Mouse (Mus musculus): ENCODE data around the gene Zbtb8a. TPM values are rescaled to one million over a fixed set of nuclear protein-coding genes. Genes with fewer than 3 reads are reported as not detected.

Gene Zbtb8a
- total RNA-seq, 4 experiments from 2014 or later, result 2.1 to 3.7 (median 3.1) TPM

DNA sequence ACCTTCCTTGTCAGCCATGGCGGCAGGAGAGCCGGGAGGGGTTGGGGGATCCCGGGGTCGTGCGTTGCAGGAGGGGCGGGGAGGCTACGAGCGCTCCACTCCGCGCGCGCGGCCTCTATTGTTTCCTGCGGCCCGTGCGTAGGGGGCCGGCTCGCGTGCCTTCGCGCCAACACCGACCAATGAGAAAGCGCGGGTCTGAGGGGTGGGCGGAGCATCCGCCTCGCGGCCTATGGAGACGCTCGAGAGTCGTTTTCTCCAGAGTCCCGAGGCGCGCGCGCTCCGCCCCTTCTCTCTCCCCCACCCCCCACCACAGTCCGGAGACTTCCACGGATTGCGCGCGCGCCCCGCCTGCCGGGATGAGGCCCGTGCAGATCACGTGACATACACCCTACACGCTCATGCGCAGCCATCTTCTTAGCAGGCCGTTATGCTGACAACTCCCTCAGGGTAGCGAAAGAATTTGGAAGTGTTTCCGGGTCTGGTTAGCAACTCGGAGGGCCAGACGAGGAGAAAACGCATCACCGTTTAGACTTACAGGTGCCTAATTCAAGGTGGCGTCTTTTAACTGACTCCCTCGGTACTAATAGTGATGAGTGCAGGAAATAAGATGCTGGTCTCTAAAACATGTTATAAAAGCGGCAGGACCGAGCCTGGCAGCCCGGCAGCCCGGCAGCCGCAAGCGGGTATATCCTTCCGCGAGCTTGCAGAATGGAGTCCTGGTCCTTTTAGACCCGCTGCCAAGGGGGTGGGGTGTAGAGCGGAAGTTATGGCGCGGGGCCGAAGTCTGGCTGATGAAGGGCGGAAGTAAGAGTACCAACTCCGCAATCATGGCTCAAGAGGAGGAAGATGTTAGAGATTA, 42.5 kb downstream of the Zbtb8a start, which contains the start of the genes Rbbp4 and Zbtb8os:
Rbbp4 (minus strand) TSS at position 155 of the 859 bp plus-strand sequence.
Zbtb8os (plus strand) TSS at position 480 of the 859 bp plus-strand sequence.
- DNase-seq (ENCODE audit: low spot score), result peak; percentile 94

DNA sequence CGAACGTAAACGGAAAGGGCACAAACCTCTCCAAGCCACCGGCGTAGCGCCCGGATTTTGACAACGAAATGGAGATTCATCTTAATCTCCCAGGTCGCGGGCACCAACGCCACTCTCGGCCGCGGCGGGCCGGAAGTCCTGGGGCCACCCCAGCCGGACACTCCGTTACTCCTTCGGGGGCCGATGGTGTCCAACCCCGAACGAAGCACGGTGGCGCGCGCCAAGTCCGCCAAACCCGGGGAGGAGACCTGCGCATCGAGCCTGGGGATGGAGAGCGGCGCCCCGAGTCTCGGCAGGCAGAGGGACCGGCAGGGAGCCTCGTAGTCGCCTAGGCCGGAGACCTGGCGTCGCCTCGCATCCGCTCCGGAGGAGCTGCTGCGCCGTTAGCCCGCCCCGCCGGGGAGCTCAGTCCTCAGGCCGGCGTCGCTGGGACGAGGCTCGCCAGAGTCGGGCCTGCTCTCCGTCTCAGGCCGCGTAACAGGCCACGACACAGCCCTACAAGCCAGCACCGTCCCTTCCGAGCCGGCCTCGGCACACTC, 43.2 kb downstream of the Zbtb8a start:
- no peak for DNase-seq (ENCODE audit: low spot score)

- no peak for DNase-seq (ENCODE audit: low spot score)
Measured at GRCm38 (mm10) chr4:129332846-129333245, 45.1 kb downstream of the Zbtb8a start.

DNA sequence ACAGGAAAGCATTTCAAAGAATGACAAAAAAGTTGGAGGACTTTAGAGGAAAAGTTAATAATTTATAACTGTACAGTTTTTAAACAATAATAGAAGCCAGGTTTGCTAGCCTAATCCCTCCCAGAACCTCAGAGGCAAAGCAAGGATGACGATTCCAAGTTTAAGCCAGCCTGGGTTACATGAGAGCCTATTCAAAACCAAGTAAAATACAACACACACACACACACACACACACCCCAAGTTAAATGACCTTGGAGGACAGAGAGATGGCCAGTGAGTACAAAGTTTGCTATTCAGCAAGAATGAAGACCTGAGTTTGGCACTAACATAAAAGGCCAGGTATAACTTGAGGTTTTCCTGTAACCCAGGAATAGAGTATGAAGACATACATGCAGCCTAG, 51.7 kb downstream of the Zbtb8a start:
- no peak for DNase-seq (ENCODE audit: low spot score)

GRCm38 (mm10) chr4:129324756-129325155, 53.2 kb downstream of the Zbtb8a start:
- DNase-seq (ENCODE audit: low spot score), result no peak

DNA sequence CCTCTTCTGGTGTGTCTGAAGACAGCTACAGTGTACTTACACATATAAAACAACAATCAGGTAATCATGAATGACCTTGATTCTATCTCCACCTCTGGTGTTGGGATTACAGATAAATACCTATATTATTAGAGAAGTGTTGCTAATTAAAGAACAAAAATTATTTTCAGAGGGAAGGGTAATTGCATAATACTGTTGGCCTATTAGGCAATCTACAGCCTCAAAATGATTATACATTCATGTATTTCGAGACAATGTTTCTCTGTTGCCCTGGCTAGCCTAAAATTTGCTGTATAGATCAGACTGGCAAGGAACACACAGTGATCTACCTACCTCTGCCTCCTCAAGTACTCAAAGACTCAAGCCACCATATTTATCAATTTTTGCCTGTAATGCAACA, 54.4 kb downstream of the Zbtb8a start:
- DNase-seq (ENCODE audit: low spot score), result no peak

DNA sequence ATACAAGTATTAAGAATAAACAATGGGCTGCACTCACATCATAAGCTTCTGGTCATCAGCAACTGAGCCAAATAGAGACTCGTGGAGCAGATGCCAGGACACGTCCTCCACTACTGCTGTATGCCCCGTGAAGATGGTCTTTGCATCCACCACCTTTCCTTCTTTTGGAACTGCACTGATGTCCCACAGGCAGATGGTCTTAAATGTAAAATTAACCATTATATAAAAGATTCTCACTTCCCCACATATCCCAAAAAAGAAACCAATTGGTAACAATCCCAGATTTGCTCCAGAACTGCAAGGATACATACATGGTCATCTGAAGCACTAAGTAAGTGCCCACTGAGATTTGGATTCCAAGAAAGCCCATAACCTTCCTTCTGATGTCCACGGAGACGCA, 55.9 kb downstream of the Zbtb8a start:
- no peak for DNase-seq (ENCODE audit: low spot score)

GRCm38 (mm10) chr4:129320876-129321275, 57.0 kb downstream of the Zbtb8a start:
- DNase-seq (ENCODE audit: low spot score), result no peak

GRCm38 (mm10) chr4:129313886-129314285, 64.0 kb downstream of the Zbtb8a start:
- DNase-seq (ENCODE audit: low spot score), result no peak

GRCm38 (mm10) chr4:129307936-129308335, 70.0 kb downstream of the Zbtb8a start:
- DNase-seq (ENCODE audit: low spot score), result no peak

GRCm38 (mm10) chr4:129304306-129304705, 73.6 kb downstream of the Zbtb8a start:
- no peak for DNase-seq (ENCODE audit: low spot score)

DNA sequence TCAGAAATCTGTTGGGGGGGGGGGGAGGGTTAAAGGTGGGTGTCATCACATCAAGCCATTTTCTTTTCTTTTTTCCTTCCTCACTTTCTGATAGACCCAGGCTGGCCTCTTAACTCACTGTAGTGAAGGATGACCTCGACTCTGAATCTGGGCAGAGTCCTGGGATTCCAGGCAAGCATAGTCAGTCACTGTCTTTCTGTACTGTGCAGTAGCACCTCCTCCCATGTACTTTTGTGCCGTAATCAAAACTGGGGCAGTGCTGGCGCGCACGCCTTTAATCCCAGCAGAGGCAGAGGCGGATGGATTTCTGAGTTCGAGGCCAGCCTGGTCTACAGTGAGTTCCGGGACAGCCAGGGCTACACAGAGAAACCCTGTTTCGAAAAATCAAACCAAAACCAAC, 74.1 kb downstream of the Zbtb8a start:
- DNase-seq (ENCODE audit: low spot score), result no peak

Other genes starting within 250 kb of the Zbtb8a start
- gene Fndc5, start 241.1 kb downstream of the Zbtb8a start, total RNA-seq (2022), result 100 to 1,000 TPM; 334 to 410 (median 360) TPM
- gene S100pbp, start 188.4 kb downstream of the Zbtb8a start, total RNA-seq (2022), result 10 to 100 TPM in 3 of 4 experiments, 1 to 10 TPM in 1; 8.2 to 15.2 (median 12.1) TPM
- 10 to 100 TPM; 24.9 to 35.0 (median 29.2) TPM for gene Yars, start 188.4 kb downstream of the Zbtb8a start, total RNA-seq (2022)
- gene C77080, start 116.7 kb downstream of the Zbtb8a start, total RNA-seq (2022), result 1 to 10 TPM; 2.8 to 4.0 (median 3.2) TPM
- 10 to 100 TPM; 19.5 to 31.7 (median 25.4) TPM for gene Sync, start 90.5 kb downstream of the Zbtb8a start, total RNA-seq (2022)
- gene Rbbp4, start 42.7 kb downstream of the Zbtb8a start, total RNA-seq (2022), result 10 to 100 TPM; 57.2 to 73.7 (median 65.6) TPM
- 10 to 100 TPM; 20.6 to 30.7 (median 27.4) TPM for gene Zbtb8os, start 42.4 kb downstream of the Zbtb8a start, total RNA-seq (2022)
- under 1 TPM; 0.09 to 0.14 (median 0.09) TPM for gene Zbtb8b, start 62.7 kb upstream of the Zbtb8a start, total RNA-seq (2022)
- gene Bsdc1, start 83.5 kb upstream of the Zbtb8a start, total RNA-seq (2022), result 10 to 100 TPM; 50.3 to 54.6 (median 53.3) TPM
- gene Tssk3, start 112.9 kb upstream of the Zbtb8a start, total RNA-seq (2022), result not detected
- not detected for gene Fam229a, start 113.1 kb upstream of the Zbtb8a start, total RNA-seq (2022)
- gene Marcksl1, start 135.5 kb upstream of the Zbtb8a start, total RNA-seq (2022), result 1 to 10 TPM; 2.3 to 3.3 (median 3.2) TPM
- gene Hdac1, start 164.6 kb upstream of the Zbtb8a start, total RNA-seq (2022), result 10 to 100 TPM; 11.4 to 15.0 (median 12.8) TPM
- 1 to 10 TPM in 1 of 4 experiments, under 1 TPM in 2, not detected in 1; 0.14 to 1.3 (median 0.53) TPM for gene Lck, start 195.5 kb upstream of the Zbtb8a start, total RNA-seq (2022)
- gene Fam167b, start 200.4 kb upstream of the Zbtb8a start, total RNA-seq (2022), result under 1 TPM in 2 of 4 experiments, not detected in 2; 0.35 to 0.55 TPM
- 100 to 1,000 TPM; 118 to 136 (median 130) TPM for gene Eif3i, start 222.5 kb upstream of the Zbtb8a start, total RNA-seq (2022)
- 10 to 100 TPM; 40.4 to 44.9 (median 42.0) TPM for gene Tmem234, start 222.6 kb upstream of the Zbtb8a start, total RNA-seq (2022)
- 1 to 10 TPM in 2 of 4 experiments, under 1 TPM in 2; 0.32 to 1.2 (median 0.82) TPM for gene Dcdc2b, start 236.1 kb upstream of the Zbtb8a start, total RNA-seq (2022)
- 10 to 100 TPM; 14.6 to 22.9 (median 19.0) TPM for gene Iqcc, start 241.0 kb upstream of the Zbtb8a start, total RNA-seq (2022)
- 10 to 100 TPM; 11.9 to 20.3 (median 14.6) TPM for gene Ccdc28b, start 245.8 kb upstream of the Zbtb8a start, total RNA-seq (2022)

All from heart, adult 8-10 months (tissue).